Mouse (Mus musculus) G1E (cell line): ENCODE results near the gene Ctcfl.

Source experiments
- CTCF ChIP-seq: IDR thresholded peaks from 2 replicates; pipeline ENCODE4 v1.5.1; 2012; ENCODE audit warnings: low read depth, low read length, inconsistent platforms, mixed read lengths
- GATA1 ChIP-seq: IDR thresholded peaks from 2 replicates; pipeline ENCODE4 v1.6.1; 2012; ENCODE audit warnings: borderline replicate concordance, low read length, inconsistent platforms, mixed read lengths
- TAL1 ChIP-seq: conservative IDR thresholded peaks from 2 replicates; pipeline ENCODE4 v1.6.1; 2012; ENCODE audit warnings: low read depth, low read length, inconsistent platforms, mixed read lengths

- no peak for TF ChIP-seq TAL1
- no peak for TF ChIP-seq CTCF
- no peak for TF ChIP-seq GATA1
Measured at GRCm38 (mm10) chr2:173155907-173156306, 36.6 kb upstream of the Ctcfl start.
